Mouse (Mus musculus): ENCODE measurements around the gene Acadsb. TPM values are rescaled to one million over a fixed set of nuclear protein-coding genes. Genes with fewer than 3 reads are reported as not detected.

Gene Acadsb
- polyA plus RNA-seq, 1 experiment from 2014 or later: 95.7 TPM

- no peak overlapping the region for H3K4me3 ChIP-seq (ENCODE audit: low read depth, low read length)
- H3K36me3 ChIP-seq (ENCODE audit: control insufficient read depth, insufficient read depth, low read length): no peaks in the 10 kb centered on the region
- no peaks in the 10 kb centered on the region for H3K4me1 ChIP-seq (ENCODE audit: control insufficient read depth, insufficient read depth, low read length)
- no peak overlapping the region for H3K4me2 ChIP-seq (ENCODE audit: low read depth, low read length)
- ATAC-seq (ENCODE audit: low read depth): no peak
- H3K9ac ChIP-seq (replicated peaks; ENCODE audit: low read depth, low read length): no peak overlapping the region
- no peaks in the 10 kb centered on the region for H3K9me3 ChIP-seq (ENCODE audit: control insufficient read depth, low read length)
- no peaks in the 10 kb centered on the region for H3K27me3 ChIP-seq (ENCODE audit: control insufficient read depth, insufficient read depth, low read length)
- no peak overlapping the region for H3K27ac ChIP-seq (ENCODE audit: low read depth, low read length)
- 96% methylated on average over 5 of the region's 5 CpGs for WGBS
Measured at GRCm38 (mm10) chr7:131478403-131478802, 68.0 kb downstream of the Acadsb start.

Other genes starting within 250 kb of the Acadsb start
- 0.05 TPM in 1 of 2 replicates, not detected in the other for gene 5430419D17Rik, start 236.2 kb upstream of the Acadsb start, polyA plus RNA-seq (2014; fragmentation: Nextera tagmentation; extraction: Ambion mirVana)
- not detected in 2 replicates for gene Cuzd1, start 88.3 kb upstream of the Acadsb start, polyA plus RNA-seq (2014; fragmentation: Nextera tagmentation; extraction: Ambion mirVana)
- gene Fam24b, start 81.1 kb upstream of the Acadsb start, polyA plus RNA-seq (2014; fragmentation: Nextera tagmentation; extraction: Ambion mirVana): not detected in 2 replicates
- gene Fam24a, start 76.7 kb upstream of the Acadsb start, polyA plus RNA-seq (2014; fragmentation: Nextera tagmentation; extraction: Ambion mirVana): not detected in 2 replicates
- 34.2 and 37.9 TPM in 2 replicates for gene 2310057M21Rik, start 47.8 kb upstream of the Acadsb start, polyA plus RNA-seq (2014; fragmentation: Nextera tagmentation; extraction: Ambion mirVana)
- gene Pstk, start 39.5 kb upstream of the Acadsb start, polyA plus RNA-seq (2014; fragmentation: Nextera tagmentation; extraction: Ambion mirVana): 40.5 and 52.2 TPM in 2 replicates
- 15.4 and 16.0 TPM in 2 replicates for gene Ikzf5, start 80 bp upstream of the Acadsb start, polyA plus RNA-seq (2014; fragmentation: Nextera tagmentation; extraction: Ambion mirVana)
- gene Hmx3, start 132.3 kb downstream of the Acadsb start, polyA plus RNA-seq (2014; fragmentation: Nextera tagmentation; extraction: Ambion mirVana): 0.55 and 0.84 TPM in 2 replicates
- gene Hmx2, start 138.2 kb downstream of the Acadsb start, polyA plus RNA-seq (2014; fragmentation: Nextera tagmentation; extraction: Ambion mirVana): 0.92 and 1.0 TPM in 2 replicates
- gene Bub3, start 149.6 kb downstream of the Acadsb start, polyA plus RNA-seq (2014; fragmentation: Nextera tagmentation; extraction: Ambion mirVana): 139 and 143 TPM in 2 replicates